Mouse (Mus musculus) thymus, adult 18-20 months (tissue): Measurements from ENCODE around the gene Tube1.
"Not testable (repeated sequence)": the region's sequence is repeated elsewhere in the genome, so short reads cannot be mapped to it uniquely, and the experiment has no call there.

Source experiments
- DNase-seq, 2 experiments: peaks; one replicate each; pipeline ENCODE4 v3.0.0; 2022; ENCODE audit warnings: mixed read lengths in 2 of 2

The Tube1 gene

DNA sequence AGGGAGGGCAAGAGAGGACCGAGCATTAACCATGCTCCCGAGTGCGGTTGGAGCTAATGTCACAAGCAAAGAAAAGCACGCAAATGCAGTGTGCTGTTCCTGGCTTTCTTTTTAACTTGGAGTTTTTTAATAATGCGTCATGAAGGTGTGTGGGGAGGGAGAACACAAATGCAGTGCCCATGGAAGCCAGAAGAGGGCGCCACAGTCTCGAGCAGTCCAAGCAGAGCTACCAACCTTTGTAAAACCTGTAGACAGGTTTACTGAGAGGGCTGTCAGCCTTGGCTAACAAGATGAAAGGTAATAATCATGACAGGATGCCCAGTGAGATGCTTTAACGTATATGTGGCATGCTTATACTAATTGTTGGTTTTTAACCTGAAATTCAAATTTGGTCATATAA, 36.4 kb downstream of the Tube1 start:
- DNase-seq, result peak; percentile 55 to 64

DNA sequence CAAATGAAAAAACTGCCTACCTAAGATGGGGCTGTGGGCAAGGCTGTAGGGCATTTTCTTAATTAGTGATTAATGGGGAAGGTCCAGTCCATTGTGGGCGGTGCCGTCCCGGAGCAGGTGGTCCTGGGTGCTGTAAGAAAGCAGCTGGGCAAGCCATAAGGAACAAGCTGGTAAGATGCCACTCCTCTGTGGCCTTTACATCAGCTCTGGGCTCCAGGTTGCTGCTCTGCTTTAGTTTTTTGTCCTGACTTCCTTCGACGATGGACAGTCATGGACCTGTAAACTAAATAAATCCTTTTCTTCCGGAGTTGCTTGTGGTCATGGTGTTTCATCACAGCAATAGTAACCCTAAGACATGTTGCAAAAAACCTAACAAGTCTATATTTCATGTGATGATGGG, 36.9 kb downstream of the Tube1 start:
- DNase-seq, result peak in 1 of 2 experiments; percentile 38

DNA sequence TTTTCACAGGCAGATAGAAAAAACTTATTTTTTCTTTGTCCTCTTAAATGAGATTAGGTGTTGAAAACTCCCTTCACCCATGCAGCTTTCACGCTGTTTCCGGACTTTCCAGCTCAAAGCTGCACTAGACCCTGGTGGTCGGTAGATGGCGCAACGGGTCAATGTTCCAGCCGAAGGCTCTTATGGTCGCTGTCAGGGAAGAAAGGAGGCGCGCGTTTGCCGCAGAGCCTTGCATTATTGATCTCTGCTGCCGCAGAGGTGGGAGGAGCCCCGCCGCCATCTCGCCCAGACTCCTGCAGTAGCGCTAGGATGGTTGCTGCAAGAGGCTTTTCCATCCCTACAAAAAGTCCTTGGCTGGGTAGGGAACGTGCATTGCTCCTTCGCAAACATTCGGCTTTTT, 37.4 kb downstream of the Tube1 start:
- DNase-seq, result peak; percentile 86 to 88

DNA sequence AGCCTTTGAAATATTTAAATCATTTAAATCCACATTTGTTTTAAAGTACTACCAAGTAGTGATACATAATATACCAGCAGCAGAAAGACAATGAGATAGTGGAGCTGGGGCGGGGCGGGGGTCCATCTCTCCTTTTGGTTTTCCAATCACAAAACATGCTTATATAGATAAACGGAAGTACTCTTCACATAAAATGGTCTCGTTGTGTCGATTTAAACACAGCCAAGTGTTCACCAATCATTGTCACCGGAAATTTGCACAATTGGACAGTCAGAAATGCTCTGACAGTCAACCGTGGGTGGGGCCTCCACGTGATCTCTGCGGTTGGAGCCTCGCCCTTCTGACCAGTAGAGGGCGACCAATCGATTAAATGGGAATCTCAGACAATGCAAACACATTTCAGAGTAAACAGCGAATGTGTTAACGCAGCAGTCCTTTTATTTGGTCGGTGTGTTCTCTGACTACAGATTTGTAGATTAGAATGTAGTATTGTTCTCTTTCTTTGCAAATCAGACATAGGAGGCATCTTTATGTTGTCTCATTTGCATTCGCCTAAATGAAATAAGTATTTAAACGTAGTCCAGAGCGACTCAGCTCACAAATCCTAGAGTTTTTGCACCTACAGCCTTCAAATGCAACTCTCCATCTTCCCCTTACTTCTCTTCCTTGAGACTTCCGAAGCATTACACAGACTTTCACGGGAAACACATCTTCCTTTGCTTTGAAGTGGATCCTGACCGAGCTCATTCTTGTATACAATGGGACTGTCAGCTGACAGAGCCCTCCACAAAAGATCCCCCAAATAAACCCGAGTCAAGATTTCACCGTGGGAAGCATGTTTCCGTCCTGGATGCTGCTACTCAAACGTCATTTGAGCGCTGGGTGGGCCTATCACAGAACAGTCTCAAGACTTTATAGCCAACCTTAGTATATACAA, 38.1 kb downstream of the Tube1 start:
- DNase-seq, result peak; percentile 75 to 85

DNA sequence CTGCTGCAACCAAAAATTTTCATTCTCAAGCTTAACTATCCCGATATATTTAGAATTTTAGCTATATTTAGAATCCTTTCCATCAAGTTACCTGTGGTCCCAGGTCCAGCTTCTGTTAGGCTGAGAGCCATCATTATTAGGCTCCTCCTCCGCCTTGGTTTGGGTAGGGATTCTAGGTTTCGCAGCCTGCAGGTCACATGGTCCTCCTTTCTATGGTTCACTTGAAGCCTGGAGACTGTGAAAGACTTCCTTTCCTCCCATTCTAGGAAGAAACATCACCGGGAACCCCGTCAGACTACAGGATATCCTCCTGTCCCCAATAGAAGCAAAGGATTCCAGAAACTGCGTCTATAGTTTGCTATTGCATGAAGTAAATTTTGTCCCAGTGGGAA, 38.8 kb downstream of the Tube1 start:
- DNase-seq, result no peak

DNA sequence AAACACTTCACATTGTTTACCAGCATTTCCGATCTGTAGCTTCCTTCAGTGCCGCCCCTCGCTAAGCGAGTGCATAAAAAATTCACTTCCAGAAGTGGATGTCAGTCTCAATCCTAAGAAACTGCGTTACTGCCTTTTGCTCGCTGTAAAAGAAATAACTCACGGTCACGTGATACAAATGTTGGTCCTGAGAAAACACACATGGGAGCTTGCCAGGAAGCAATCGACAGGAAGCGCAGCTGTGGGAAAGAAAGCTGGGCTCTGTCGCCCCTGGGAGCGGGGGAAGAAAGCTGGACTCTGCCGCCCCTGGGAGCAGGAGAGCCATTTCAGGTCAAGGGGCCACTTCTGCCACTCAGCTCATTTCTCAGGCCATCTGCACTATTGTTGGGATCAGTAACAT, 39.3 kb downstream of the Tube1 start:
- DNase-seq, result no peak

DNA sequence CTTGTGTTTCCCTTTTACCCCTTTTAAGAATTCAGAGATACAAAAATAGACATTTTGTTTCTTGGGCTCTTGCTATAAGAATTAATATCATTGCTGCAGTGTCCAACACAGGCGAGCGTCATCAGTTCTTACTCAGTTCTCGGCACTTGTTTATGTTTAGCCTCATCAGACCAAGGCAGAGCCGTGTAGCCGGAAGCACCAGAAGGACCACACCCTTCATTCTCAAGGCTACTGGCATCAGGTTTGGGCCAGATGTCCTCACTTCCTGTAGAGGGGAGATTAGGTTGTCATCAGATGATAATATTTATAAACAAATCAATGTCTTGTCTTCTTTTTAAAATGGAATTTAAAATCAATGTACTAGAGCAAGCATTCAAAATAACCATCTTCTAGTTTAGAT, 43.2 kb downstream of the Tube1 start:
- DNase-seq, result no peak

DNA sequence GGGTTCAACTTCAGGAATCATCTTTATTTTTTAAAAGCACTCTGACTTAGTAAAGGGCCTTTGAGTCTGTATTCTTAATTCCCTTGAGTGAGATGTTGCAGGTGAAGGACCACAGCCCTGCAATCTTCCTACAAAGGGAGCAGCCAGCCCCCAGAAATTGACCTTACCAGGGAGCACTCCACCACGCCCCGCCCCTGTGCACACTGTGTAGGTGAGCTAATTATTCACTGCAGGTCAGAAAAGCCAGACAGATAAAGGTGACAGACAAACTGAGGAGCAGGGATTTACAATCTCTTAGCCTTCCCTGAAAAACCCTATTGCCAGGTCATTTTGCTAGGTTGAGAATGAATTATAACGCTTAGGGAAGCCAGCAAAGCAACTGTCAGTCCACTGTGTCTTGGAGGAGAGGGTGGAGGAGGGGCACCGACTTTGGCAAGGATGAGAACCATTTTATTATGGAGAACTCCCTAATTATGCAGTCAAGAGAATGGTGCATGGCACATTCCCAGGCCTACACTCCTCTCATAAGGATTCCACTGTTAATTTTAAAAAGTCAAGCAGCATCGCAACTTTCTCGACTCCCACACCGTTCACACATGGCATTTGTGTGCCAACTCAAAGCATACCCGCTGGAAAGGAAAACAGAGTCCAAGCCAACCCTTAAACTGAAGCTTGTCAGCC, 51.2 kb downstream of the Tube1 start:
- no peak for DNase-seq

DNA sequence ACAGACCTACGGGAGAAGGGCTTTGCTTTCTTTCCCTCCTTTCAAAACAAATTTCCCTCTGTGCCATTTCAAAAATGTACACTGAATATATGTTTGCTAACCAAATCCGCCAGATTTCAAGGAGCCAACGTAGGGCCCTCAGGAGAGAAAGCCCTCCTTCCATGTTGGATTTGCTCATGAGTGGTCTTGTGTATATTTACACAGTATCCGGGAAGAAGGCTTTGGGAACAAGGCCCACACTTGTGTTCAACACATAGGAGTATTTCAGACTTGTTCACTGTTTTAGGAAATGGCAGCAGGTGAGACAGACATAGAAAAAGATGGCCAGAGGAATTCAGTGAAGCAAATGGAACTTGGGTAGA, 51.8 kb downstream of the Tube1 start:
- no peak for DNase-seq

DNA sequence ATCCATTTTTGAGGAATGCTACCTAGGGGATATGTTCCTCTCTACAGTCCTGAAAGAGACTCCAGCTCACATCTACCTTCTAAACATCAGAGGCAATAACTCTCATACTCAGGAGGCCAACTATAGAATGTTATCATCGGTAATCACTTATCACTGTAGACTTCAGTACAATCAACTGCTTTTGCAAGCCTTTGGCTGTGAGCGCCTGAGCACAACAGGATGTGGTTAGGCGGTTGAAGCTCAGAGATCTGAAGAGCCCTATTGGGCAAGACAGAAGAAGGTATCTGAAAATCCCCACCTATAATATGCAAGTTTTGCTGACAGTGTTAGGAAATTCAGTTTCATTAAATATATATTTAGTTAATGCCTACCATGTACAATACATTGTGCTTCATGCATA, 58.9 kb downstream of the Tube1 start:
- peak; percentile 65 to 83 for DNase-seq

DNA sequence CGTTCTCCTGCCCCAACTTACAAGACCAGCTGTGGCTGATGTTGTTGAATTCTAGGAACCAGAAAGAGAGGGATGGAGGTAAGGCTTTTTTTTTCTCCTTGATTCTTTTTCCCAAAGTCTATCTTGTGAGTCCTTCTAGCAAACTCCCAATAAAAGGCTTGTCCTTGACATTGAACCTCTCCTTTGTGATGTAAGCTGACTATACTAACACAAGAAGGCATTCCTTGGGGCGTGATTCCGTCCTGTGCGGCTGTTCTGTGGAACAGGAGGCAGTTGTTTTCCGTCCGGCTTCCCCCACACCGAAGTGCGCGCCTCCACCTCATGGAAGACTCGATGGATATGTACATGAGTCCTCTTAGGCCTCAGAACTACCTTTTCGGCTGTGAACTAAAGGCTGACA, 64.4 kb downstream of the Tube1 start:
- not testable (repeated sequence) for DNase-seq
